Mouse (Mus musculus) E14TG2a.4 (cell line): ENCODE data around the gene Zfand4.

Source experiments
- H3K27me3 ChIP-seq: 2 replicates; pipeline ENCODE4 v1.6.1; 2014; ENCODE audit warnings: low read length, control low read depth; ENCODE audit not compliant: insufficient read depth
- H3K36me3 ChIP-seq: 2 replicates; pipeline ENCODE4 v1.6.1; 2014; ENCODE audit warnings: low read length, control low read depth; ENCODE audit not compliant: insufficient read depth
- H3K4me1 ChIP-seq: replicated peaks from 2 replicates; pipeline ENCODE4 v1.6.1; 2014; ENCODE audit warnings: low read depth, low read length, control low read depth
- H3K4me3 ChIP-seq: replicated peaks from 2 replicates; pipeline ENCODE4 v1.5.1; 2014; ENCODE audit warnings: mild to moderate bottlenecking, low read length
- H3K9me3 ChIP-seq: 2 replicates; pipeline ENCODE4 v1.6.1; 2014; ENCODE audit warnings: low read length, control low read depth
- CTCF ChIP-seq: conservative IDR thresholded peaks from 2 replicates; pipeline ENCODE4 v1.5.1; 2014; ENCODE audit warnings: low read length
- NANOG ChIP-seq: IDR thresholded peaks from 2 replicates; pipeline ENCODE4 v1.6.1; 2014; ENCODE audit warnings: borderline replicate concordance, low read length, mixed read lengths
- POU5F1 ChIP-seq: IDR thresholded peaks from 2 replicates; pipeline ENCODE4 v1.6.1; 2014; ENCODE audit warnings: low read length, borderline replicate concordance

Gene Zfand4

DNA sequence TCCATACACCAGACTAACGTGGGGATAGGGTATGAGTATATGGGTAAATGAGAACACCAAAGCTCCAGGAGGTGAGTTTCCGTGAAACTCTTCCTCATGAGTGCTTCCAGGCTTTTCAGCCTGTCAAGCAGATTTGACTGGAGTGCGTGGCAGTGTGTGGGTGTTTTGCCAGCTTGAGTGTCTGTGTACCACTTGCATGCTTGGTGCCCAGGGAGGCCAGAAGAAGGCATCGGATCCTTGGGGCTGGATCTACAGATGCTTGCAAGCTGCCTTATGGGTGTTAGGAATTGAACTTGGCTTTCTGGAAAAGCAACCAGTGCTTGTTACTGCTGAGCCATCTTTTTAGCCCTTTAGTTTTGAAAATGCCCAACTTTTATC lies 92.9 kb downstream of the Zfand4 start:
- Histone ChIP-seq H3K36me3 (no peaks in the 10 kb centered on the region), H3K4me1 (peaks cover 35% of the 10 kb centered on the region), H3K27me3 (no peaks in the 10 kb centered on the region), H3K9me3 (no peaks in the 10 kb centered on the region), H3K4me3 (no peak overlapping the region)
- TF ChIP-seq CTCF (no peak), POU5F1 (no peak), NANOG (no peak)

DNA sequence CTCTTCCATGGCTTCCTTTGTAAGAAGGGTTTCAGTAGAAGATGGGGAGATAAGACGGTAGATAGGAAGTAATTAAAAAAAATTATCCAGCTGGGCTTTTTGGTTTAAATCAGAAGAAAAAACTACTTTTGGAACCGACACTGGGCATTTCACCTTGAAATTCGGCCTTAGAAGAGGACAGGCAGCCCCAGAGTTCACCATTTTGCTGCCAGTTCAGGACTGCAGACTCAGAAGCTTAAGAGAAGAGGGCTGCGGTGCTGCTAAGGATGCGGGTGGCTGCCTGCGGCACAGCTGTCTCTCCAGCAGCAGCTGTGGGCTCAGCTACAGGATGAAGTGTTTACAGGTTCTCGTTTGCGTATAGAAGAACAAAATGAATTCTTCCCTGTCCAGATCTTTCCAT lies 94.0 kb downstream of the Zfand4 start:
- TF ChIP-seq POU5F1 (no peak), NANOG (no peak), CTCF (no peak)
- Histone ChIP-seq H3K9me3 (0 out of 2 replicates have a peak, but pooled peaks cover 2% of the 10 kb centered on the region), H3K36me3 (no peaks in the 10 kb centered on the region)

DNA sequence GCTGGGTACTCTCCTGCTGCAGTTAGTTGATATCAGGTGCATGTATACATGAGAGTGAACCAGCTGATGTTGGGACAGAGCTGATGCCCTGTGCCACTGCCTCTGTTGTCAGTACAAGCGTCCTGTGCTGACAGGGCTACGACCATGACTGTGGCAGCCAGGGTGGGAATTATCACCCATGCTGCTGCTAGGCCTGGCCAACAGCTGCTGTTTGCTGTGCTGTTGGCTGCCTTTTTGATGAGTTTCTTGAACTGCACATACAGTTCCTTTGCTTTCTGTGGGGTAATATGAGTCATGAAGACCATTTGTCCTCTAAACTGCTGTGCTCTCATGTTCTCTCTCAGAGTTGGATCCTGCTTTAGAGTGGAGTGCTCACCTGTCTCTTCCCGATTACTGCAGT lies 95.2 kb downstream of the Zfand4 start:
- no peak overlapping the region for H3K4me3 ChIP-seq
- peaks cover 35% of the 10 kb centered on the region for H3K4me1 ChIP-seq
- 0 out of 2 replicates have a peak, but pooled peaks cover 2% of the 10 kb centered on the region for H3K9me3 ChIP-seq
- H3K36me3 ChIP-seq: no peaks in the 10 kb centered on the region
- no peak for TF ChIP-seq NANOG
- no peak for TF ChIP-seq POU5F1
- TF ChIP-seq CTCF: no peak
- H3K27me3 ChIP-seq: no peaks in the 10 kb centered on the region

More for the DNA sequence above, 94.0 kb downstream of the Zfand4 start:
- H3K27me3 ChIP-seq: no peaks in the 10 kb centered on the region
- no peak overlapping the region for H3K4me3 ChIP-seq
- peaks cover 35% of the 10 kb centered on the region for H3K4me1 ChIP-seq

DNA sequence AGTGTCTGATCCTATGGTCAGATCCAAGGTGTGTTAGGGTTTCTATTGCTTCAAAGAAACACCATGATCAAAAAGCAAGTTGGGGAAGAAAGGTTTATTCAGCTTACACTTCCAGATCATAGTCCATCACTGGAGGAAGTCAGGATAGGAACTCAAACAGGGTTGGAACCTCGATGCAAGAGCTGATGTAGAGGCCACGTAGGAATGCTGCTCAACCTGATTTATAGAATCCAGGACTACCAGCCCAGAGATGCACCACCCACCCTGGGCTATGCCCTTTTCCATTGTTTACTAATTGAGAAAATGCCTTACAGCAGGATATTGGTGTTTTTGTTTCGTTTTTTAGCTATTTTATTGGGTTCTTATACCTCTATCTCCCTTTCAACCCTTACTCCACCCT lies 97.4 kb downstream of the Zfand4 start:
- 0 out of 2 replicates have a peak, but pooled peaks cover 2% of the 10 kb centered on the region for H3K9me3 ChIP-seq
- H3K4me1 ChIP-seq: peaks cover 19% of the 10 kb centered on the region
- TF ChIP-seq POU5F1 (no peak), CTCF (no peak), NANOG (no peak)
- H3K27me3 ChIP-seq: no peaks in the 10 kb centered on the region
- no peak overlapping the region for H3K4me3 ChIP-seq
- H3K36me3 ChIP-seq: no peaks in the 10 kb centered on the region

DNA sequence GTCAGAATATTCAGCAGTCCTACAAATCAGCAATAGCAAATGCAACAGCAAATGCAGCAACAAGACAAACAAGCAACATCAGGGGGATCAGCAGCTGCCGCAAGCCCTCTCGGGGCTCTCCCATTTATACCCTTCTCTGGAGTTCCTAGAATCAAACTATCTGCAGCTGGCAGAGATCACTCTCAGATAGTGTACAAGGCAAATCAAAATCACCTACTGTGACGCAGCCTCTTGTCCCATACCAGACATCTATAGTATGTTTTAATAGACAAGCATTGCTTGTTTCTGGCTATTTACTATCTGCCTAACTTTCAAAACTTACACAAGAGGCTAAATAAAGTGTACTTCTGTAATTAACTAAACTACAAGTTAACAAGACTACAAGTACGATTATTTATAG lies 98.0 kb downstream of the Zfand4 start:
- Histone ChIP-seq H3K4me1 (peaks cover 16% of the 10 kb centered on the region), H3K27me3 (no peaks in the 10 kb centered on the region), H3K9me3 (0 out of 2 replicates have a peak, but pooled peaks cover 2% of the 10 kb centered on the region), H3K36me3 (no peaks in the 10 kb centered on the region), H3K4me3 (no peak overlapping the region)
- TF ChIP-seq CTCF (no peak), NANOG (no peak), POU5F1 (no peak)

DNA sequence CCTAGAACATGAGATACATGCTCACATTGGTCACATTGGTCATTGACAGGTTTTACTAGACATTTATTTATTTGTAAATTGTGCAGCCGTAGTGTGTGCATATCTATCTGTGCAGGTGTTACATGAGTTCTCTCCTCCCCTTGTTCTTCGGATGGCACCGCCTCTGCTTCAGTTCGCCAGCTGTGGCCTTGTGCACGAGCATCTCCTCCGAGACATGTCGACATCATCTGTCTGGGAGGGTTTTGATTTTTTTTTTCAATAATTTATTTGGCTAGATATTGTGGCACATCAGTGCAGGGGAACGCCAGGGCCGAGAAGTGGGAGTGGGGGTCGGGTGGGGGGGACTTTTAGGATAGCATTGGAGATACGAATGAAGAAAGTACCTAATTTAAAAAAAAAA lies 103.9 kb downstream of the Zfand4 start:
- no peak for TF ChIP-seq POU5F1
- TF ChIP-seq NANOG: no peak
- TF ChIP-seq CTCF: no peak
- Histone ChIP-seq H3K9me3 (no peaks in the 10 kb centered on the region), H3K4me3 (no peak overlapping the region), H3K4me1 (no peaks in the 10 kb centered on the region; the same call in 1 of the 2 replicates), H3K36me3 (no peaks in the 10 kb centered on the region), H3K27me3 (no peaks in the 10 kb centered on the region)

DNA sequence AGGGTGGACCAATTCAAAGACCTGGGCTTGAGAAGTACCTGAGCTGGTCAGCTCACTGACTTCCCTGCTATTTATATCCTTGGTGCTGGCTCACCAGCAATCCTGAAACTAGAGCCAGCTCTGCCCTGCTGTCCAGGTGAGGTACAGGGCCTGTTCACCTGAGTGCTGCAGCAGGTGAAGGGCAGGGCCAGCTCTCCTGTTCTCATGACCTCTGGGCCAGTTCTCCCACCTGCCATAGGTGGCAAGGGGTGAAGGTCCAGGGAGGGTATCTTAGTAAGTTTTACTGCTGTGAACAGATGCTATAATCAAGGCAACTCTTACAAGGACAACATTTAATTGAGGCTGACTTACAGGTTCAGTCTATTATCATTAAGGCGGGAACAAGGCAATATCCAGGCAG lies 105.8 kb downstream of the Zfand4 start:
- no peaks in the 10 kb centered on the region; the same call in 1 of the 2 replicates for H3K4me1 ChIP-seq
- TF ChIP-seq NANOG: no peak
- no peak for TF ChIP-seq CTCF
- TF ChIP-seq POU5F1: no peak
- H3K4me3 ChIP-seq: no peak overlapping the region
- no peaks in the 10 kb centered on the region for H3K9me3 ChIP-seq
- H3K27me3 ChIP-seq: no peaks in the 10 kb centered on the region
- no peaks in the 10 kb centered on the region for H3K36me3 ChIP-seq

DNA sequence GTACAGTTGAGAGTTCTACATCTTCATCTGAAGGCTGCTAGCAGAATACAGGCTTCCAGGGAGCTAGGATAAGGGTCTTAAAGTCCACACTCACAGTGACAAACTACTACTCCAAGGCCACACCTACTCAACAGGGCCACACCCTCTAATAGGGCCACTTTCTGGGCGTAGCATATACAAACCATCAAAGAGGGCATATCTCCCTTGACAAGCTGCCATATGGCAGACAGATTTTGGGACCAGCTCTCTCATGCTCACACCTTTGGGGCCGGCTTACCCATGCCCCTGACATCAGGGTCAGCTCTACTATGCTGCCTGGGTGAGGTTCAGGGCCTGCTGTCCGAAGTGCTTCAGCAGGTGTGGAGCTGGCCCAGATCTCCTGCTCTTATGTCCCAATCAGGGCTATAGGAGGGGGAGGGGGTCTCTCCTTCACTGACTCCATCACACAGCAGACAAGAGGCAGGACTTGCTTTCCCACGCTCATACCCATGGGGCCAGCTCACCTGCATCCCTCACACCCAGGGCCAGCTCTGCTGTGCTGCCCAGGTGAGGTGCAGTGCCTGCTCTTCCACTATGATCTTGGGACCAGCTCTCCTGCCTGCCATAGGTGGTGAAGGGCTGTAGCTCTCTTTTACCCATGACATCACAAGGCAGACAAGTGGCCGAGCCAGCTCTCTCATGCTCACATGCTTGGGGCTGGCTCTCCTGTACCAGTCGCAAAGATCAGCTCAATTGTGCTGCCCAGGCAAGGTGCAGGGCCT lies 106.4 kb downstream of the Zfand4 start:
- no peak for TF ChIP-seq POU5F1
- no peak for TF ChIP-seq CTCF
- no peak for TF ChIP-seq NANOG
- H3K4me3 ChIP-seq: no peak overlapping the region
- H3K4me1 ChIP-seq: no peaks in the 10 kb centered on the region; the same call in 1 of the 2 replicates
- no peaks in the 10 kb centered on the region for H3K9me3 ChIP-seq
- H3K27me3 ChIP-seq: no peaks in the 10 kb centered on the region
- no peaks in the 10 kb centered on the region for H3K36me3 ChIP-seq

DNA sequence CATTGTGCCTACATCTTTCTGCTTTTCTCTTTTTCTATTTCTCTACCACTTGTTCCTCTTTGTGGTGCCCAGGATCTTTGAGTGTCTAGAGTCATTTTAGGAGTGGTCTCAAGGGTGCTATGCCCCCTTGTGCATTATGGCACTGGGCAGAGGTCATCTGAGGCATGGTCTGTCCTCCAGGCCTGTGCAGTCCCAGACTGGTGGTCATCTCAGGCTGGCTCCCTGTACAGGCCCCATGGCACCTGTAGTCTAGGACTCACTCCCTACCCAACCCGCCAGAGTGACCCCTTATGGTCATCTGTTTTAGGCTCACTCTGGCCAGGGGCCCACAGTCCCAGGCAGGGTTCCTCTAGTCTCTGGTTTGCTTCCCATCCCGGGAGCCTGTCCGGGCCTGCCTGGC lies 107.5 kb downstream of the Zfand4 start:
- Histone ChIP-seq H3K9me3 (no peaks in the 10 kb centered on the region), H3K36me3 (0 out of 2 replicates have a peak, but pooled peaks cover under 1% of the 10 kb centered on the region), H3K4me3 (no peak overlapping the region), H3K27me3 (no peaks in the 10 kb centered on the region), H3K4me1 (no peaks in the 10 kb centered on the region; the same call in 1 of the 2 replicates)
- TF ChIP-seq NANOG: no peak
- TF ChIP-seq POU5F1: no peak
- TF ChIP-seq CTCF: no peak
